In the genomic region with DNA sequence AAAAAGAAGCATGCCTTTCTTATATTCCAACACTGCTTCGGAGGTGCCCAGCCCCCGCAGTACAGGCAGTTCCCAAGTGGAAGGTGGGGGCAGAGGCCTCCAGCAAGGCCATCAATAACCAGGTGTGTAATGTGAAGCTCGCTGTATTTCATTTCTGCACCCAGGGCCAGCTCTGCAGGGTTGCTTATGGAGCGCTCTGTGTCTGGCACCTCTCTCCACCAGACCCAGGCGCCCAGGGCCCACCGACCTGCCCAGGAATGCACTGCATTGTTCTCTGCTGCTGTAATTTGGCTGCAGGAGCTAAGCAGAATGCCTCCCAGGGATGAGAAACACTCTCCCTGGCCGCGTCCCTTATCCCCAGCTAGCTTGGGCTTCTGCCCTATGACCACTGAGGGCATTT, we compare ENCODE assay signal across 13 mouse cellular contexts. TPM values are rescaled to one million over a fixed set of nuclear protein-coding genes. Genes with fewer than 3 reads are reported as not detected.
A peak's percentile ranks its signal among the peaks of the same experiment; 100 is the strongest.
DNase-seq lines count a peak whose midpoint lies in the region; ATAC-seq lines count a peak whose summit lies in the region.
"Had no signal": no experiment of that assay in that cellular context is flagged by ENCODE, and none has a peak within 500 bp of the region (broad histone marks: within the 10 kb centered on the region; RNA-seq: fewer than 3 reads in every experiment).

No protein-coding gene starts in this region.

- intact Hi-C loops in heart, postnatal 14 days (cut with DNase I): no loop called here

- no peak overlapping the region for H3K9ac ChIP-seq in heart, embryonic 15.5 days
- no peak overlapping the region for H3K9ac ChIP-seq in lung, embryonic 16.5 days (ENCODE audit: low read length)
- H3K9ac ChIP-seq in heart, embryonic 16.5 days (ENCODE audit: low read length): 0 out of 2 replicates have a peak overlapping the region, but pooled peaks have one; percentile 11
- H3K9ac ChIP-seq in stomach, embryonic 15.5 days: no peak overlapping the region
- H3K9ac ChIP-seq: midbrain, embryonic 13.5 days had no signal

- no peak overlapping the region for H3K4me3 ChIP-seq in heart, embryonic 15.5 days
- no peak overlapping the region for H3K4me3 ChIP-seq in lung, embryonic 16.5 days (ENCODE audit: low read length)
- H3K4me3 ChIP-seq in heart, embryonic 16.5 days (ENCODE audit: low read length): no peak overlapping the region
- no peak overlapping the region for H3K4me3 ChIP-seq in stomach, embryonic 15.5 days (replicated peaks)
- H3K4me3 ChIP-seq: midbrain, embryonic 13.5 days had no signal

- no peak overlapping the region for H3K4me2 ChIP-seq in heart, embryonic 15.5 days
- H3K4me2 ChIP-seq in lung, embryonic 16.5 days (ENCODE audit: low read depth, low read length): no peak overlapping the region
- 0 out of 2 replicates have a peak overlapping the region, but pooled peaks have one; percentile 10 for H3K4me2 ChIP-seq in heart, embryonic 16.5 days (ENCODE audit: low read depth, low read length)
- no peak overlapping the region for H3K4me2 ChIP-seq in stomach, embryonic 15.5 days
- H3K4me2 ChIP-seq: midbrain, embryonic 13.5 days had no signal

- ATAC-seq in heart, embryonic 15.5 days (replicated peaks; ENCODE audit: insufficient number of reproducible peaks, insufficient read depth, low FRiP score, low read depth): 0 out of 2 replicates have a peak, but pooled peaks have one; percentile 35
- ATAC-seq in lung, embryonic 16.5 days (ENCODE audit: low read depth): 0 out of 2 replicates have a peak, but pooled peaks have one; percentile 22
- ATAC-seq in heart, embryonic 16.5 days (replicated peaks; ENCODE audit: extremely low read depth, insufficient read depth, low FRiP score): peak; percentile 63; the same call in 1 of the 2 replicates
- peak; percentile 37; the same call in 1 of the 2 replicates for ATAC-seq in stomach, embryonic 15.5 days (ENCODE audit: insufficient read depth, low FRiP score, low read depth)
- ATAC-seq: midbrain, embryonic 13.5 days had no signal

- 32% methylated on average over 8 of the region's 8 CpGs for WGBS in heart, embryonic 15.5 days
- 54% methylated on average over 8 of the region's 8 CpGs for WGBS in lung, embryonic 16.5 days
- 33% methylated on average over 8 of the region's 8 CpGs for WGBS in heart, embryonic 16.5 days
- WGBS in stomach, embryonic 15.5 days: 50% methylated on average over 8 of the region's 8 CpGs

- peaks cover 31% of the 10 kb centered on the region for H3K4me1 ChIP-seq in heart, embryonic 15.5 days (replicated peaks)
- H3K4me1 ChIP-seq in lung, embryonic 16.5 days (replicated peaks; ENCODE audit: control insufficient read depth, insufficient read depth, low read length): no peaks in the 10 kb centered on the region
- H3K4me1 ChIP-seq in heart, embryonic 16.5 days (ENCODE audit: control insufficient read depth, insufficient read depth, low read length): peaks cover 30% of the 10 kb centered on the region
- H3K4me1 ChIP-seq in stomach, embryonic 15.5 days: peaks cover 12% of the 10 kb centered on the region; the same call in 1 of the 2 replicates

- H3K9me3 ChIP-seq in heart, embryonic 15.5 days (replicated peaks): no peaks in the 10 kb centered on the region
- no peaks in the 10 kb centered on the region for H3K9me3 ChIP-seq in lung, embryonic 16.5 days (ENCODE audit: control insufficient read depth, low read length)
- no peaks in the 10 kb centered on the region for H3K9me3 ChIP-seq in heart, embryonic 16.5 days (replicated peaks; ENCODE audit: control insufficient read depth, low read length)
- no peaks in the 10 kb centered on the region for H3K9me3 ChIP-seq in stomach, embryonic 15.5 days
- H3K9me3 ChIP-seq: midbrain, embryonic 13.5 days had no signal

- no peaks in the 10 kb centered on the region for H3K36me3 ChIP-seq in heart, embryonic 15.5 days
- peaks cover 7% of the 10 kb centered on the region; the same call in 1 of the 2 replicates for H3K36me3 ChIP-seq in lung, embryonic 16.5 days (ENCODE audit: control insufficient read depth, insufficient read depth, low read length)
- peaks cover 13% of the 10 kb centered on the region for H3K36me3 ChIP-seq in heart, embryonic 16.5 days (ENCODE audit: control insufficient read depth, insufficient read depth)
- H3K36me3 ChIP-seq in stomach, embryonic 15.5 days: no peaks in the 10 kb centered on the region

- no peaks in the 10 kb centered on the region for H3K27me3 ChIP-seq in heart, embryonic 15.5 days
- H3K27me3 ChIP-seq in lung, embryonic 16.5 days (ENCODE audit: control insufficient read depth, insufficient read depth, low read depth, low read length): no peaks in the 10 kb centered on the region
- no peaks in the 10 kb centered on the region for H3K27me3 ChIP-seq in heart, embryonic 16.5 days (ENCODE audit: control insufficient read depth, insufficient read depth, low read length)
- H3K27me3 ChIP-seq in stomach, embryonic 15.5 days (replicated peaks): no peaks in the 10 kb centered on the region
- H3K27me3 ChIP-seq: CH12.LX; midbrain, embryonic 13.5 days had no signal

- no peak for DNase-seq in heart, postnatal 14 days
- no peak for DNase-seq in lung, postnatal 25 days (ENCODE audit: low spot score)
- no peak for DNase-seq in urinary bladder, postnatal 4 days (ENCODE audit: low spot score in 2 of 2)
- no peak for DNase-seq in thymus, postnatal 0 days (ENCODE audit: low spot score)
- DNase-seq: adrenal gland, postnatal 10 days; lung, adult 2 months; right cerebral cortex, postnatal 14 days had no signal

- peak overlapping the region; percentile 62 for H3K27ac ChIP-seq in heart, embryonic 15.5 days
- H3K27ac ChIP-seq in lung, embryonic 16.5 days (ENCODE audit: low read length): no peak overlapping the region
- H3K27ac ChIP-seq in heart, embryonic 16.5 days (ENCODE audit: low read length): peak overlapping the region; percentile 69
- H3K27ac ChIP-seq in stomach, embryonic 15.5 days: no peak overlapping the region
- H3K27ac ChIP-seq: midbrain, embryonic 13.5 days had no signal

RNA-seq across cellular contexts. Expression of gene Wnt2b, which starts 18.4 kb away (rescaled TPM):
- 1.3 and 2.0 TPM in 2 replicates for polyA plus RNA-seq in heart, embryonic 15.5 days (2015; fragmentation: Nextera tagmentation; extraction: Ambion mirVana)
- 1 to 10 TPM; 2.4 to 2.8 TPM for total RNA-seq in heart, postnatal 14 days (2021)
- 1.0 and 1.3 TPM in 2 replicates for polyA plus RNA-seq in lung, embryonic 16.5 days (2015; fragmentation: Nextera tagmentation; extraction: Ambion mirVana)
- 1.0 and 1.1 TPM in 2 replicates for polyA plus RNA-seq in heart, embryonic 16.5 days (2015; fragmentation: Nextera tagmentation; extraction: Ambion mirVana)
- 2.8 and 3.6 TPM in 2 replicates for polyA plus RNA-seq in stomach, embryonic 15.5 days (2015; fragmentation: Nextera tagmentation; extraction: Ambion mirVana)
- polyA plus RNA-seq in thymus, postnatal 0 days (2015; fragmentation: Nextera tagmentation; extraction: Ambion mirVana): 0.13 and 0.24 TPM in 2 replicates
- total RNA-seq: CH12.LX had no signal

Comparison
In these comparisons a context has a peak if more than half of its experiments do, and no peak if none do; other contexts are left out.
1. H3K27ac ChIP-seq: peak in heart, embryonic 15.5 days (single experiment) and heart, embryonic 16.5 days (single experiment); none in lung, embryonic 16.5 days (single experiment) and stomach, embryonic 15.5 days (single experiment).
2. Peak in every context shown above with its lines, with median percentiles within 50 percentile points of each other: ATAC-seq.